In genomic region chr13:104229181-104229580, GRCm38 (mm10) we compare ENCODE assay signal across 8 mouse cellular contexts. TPM values are rescaled to one million over a fixed set of nuclear protein-coding genes. Genes with fewer than 3 reads are reported as not detected.
A peak's percentile ranks its signal among the peaks of the same experiment; 100 is the strongest.
DNase-seq lines count a peak whose midpoint lies in the region; ATAC-seq and TF ChIP-seq lines count a peak whose summit lies in the region.

No protein-coding gene starts in this region.

- H3K4me3 ChIP-seq in heart, embryonic 10.5 days: peak overlapping the region; percentile 78
- H3K4me3 ChIP-seq in E14TG2a.4 (replicated peaks; ENCODE audit: low read length): peak overlapping the region; percentile 90
- H3K4me3 ChIP-seq in forebrain, embryonic 12.5 days (replicated peaks): peak overlapping the region; percentile 73
- H3K4me3 ChIP-seq in liver, embryonic 13.5 days (replicated peaks): peak overlapping the region; percentile 79

- no peaks in the 10 kb centered on the region for H3K9me3 ChIP-seq in heart, embryonic 10.5 days
- no peaks in the 10 kb centered on the region for H3K9me3 ChIP-seq in E14TG2a.4 (ENCODE audit: low read length)
- H3K9me3 ChIP-seq in forebrain, embryonic 12.5 days: no peaks in the 10 kb centered on the region
- no peaks in the 10 kb centered on the region for H3K9me3 ChIP-seq in liver, embryonic 13.5 days (replicated peaks)

- peak overlapping the region; percentile 79 for H3K9ac ChIP-seq in forebrain, embryonic 12.5 days
- H3K9ac ChIP-seq in liver, embryonic 13.5 days: peak overlapping the region; percentile 89

- peaks cover 12% of the 10 kb centered on the region for H3K4me1 ChIP-seq in heart, embryonic 10.5 days
- H3K4me1 ChIP-seq in E14TG2a.4 (replicated peaks; ENCODE audit: low read depth, low read length): peaks cover 7% of the 10 kb centered on the region
- H3K4me1 ChIP-seq in forebrain, embryonic 12.5 days: peaks cover 17% of the 10 kb centered on the region
- peaks cover 23% of the 10 kb centered on the region for H3K4me1 ChIP-seq in liver, embryonic 13.5 days (replicated peaks)

- no peaks in the 10 kb centered on the region for H3K27me3 ChIP-seq in heart, embryonic 10.5 days (ENCODE audit: insufficient read depth, poor library complexity, severe bottlenecking)
- no peaks in the 10 kb centered on the region for H3K27me3 ChIP-seq in E14TG2a.4 (ENCODE audit: insufficient read depth, low read length)
- no peaks in the 10 kb centered on the region for H3K27me3 ChIP-seq in forebrain, embryonic 12.5 days
- no peaks in the 10 kb centered on the region for H3K27me3 ChIP-seq in liver, embryonic 13.5 days

- TF ChIP-seq CTCF in E14TG2a.4 (conservative IDR thresholded peaks at IDR 0.05; ENCODE audit: low read length): no peak

- intact Hi-C loops in left cerebral cortex, postnatal 14 days (cut with DNase I): loop anchor here (10.0 kb wide), 1 partner anchor 556 kb away; no protein-coding TSS in a partner anchor

- peak overlapping the region; percentile 97 for H3K27ac ChIP-seq in heart, embryonic 10.5 days
- H3K27ac ChIP-seq in forebrain, embryonic 12.5 days: no peak overlapping the region
- H3K27ac ChIP-seq in liver, embryonic 13.5 days: peak overlapping the region; percentile 97

- 12% methylated on average over 15 of the region's 15 CpGs for WGBS in heart, embryonic 10.5 days
- 9% methylated on average over 15 of the region's 15 CpGs for WGBS in forebrain, embryonic 12.5 days
- 7% methylated on average over 15 of the region's 15 CpGs for WGBS in liver, embryonic 13.5 days (ENCODE audit: insufficient replicate concordance)

- DNase-seq in heart, embryonic 10.5 days (ENCODE audit: low spot score): no peak
- no peak for DNase-seq in heart, adult 11 months
- no peak for DNase-seq in liver, embryonic 13.5 days
- no peak for DNase-seq in left cerebral cortex, postnatal 14 days (ENCODE audit: low spot score in 2 of 2)
- DNase-seq in kidney, adult 18-20 months: no peak

- ATAC-seq in forebrain, embryonic 12.5 days (ENCODE audit: low FRiP score): peak; percentile 53
- ATAC-seq in liver, embryonic 13.5 days (ENCODE audit: low read depth): peak; percentile 41
- ATAC-seq in granulocyte monocyte progenitor cell, adult 5-6 weeks (replicated peaks; ENCODE audit: poor library complexity, severe bottlenecking): no peak

- H3K4me2 ChIP-seq in forebrain, embryonic 12.5 days: peak overlapping the region; percentile 60
- peak overlapping the region; percentile 76 for H3K4me2 ChIP-seq in liver, embryonic 13.5 days

- peaks cover 13% of the 10 kb centered on the region; the same call in 1 of the 2 replicates for H3K36me3 ChIP-seq in heart, embryonic 10.5 days
- peaks cover 10% of the 10 kb centered on the region for H3K36me3 ChIP-seq in E14TG2a.4 (ENCODE audit: insufficient read depth, low read length)
- H3K36me3 ChIP-seq in forebrain, embryonic 12.5 days (replicated peaks): 0 out of 2 replicates have a peak, but pooled peaks cover 4% of the 10 kb centered on the region
- H3K36me3 ChIP-seq in liver, embryonic 13.5 days: peaks cover 14% of the 10 kb centered on the region

RNA-seq across cellular contexts. Expression of gene Ppwd1, which starts 0.5 kb away (rescaled TPM):
- polyA plus RNA-seq in heart, embryonic 10.5 days (2016; fragmentation: Nextera tagmentation; extraction: Ambion mirVana): 10.6 and 11.3 TPM in 2 replicates
- polyA plus RNA-seq in forebrain, embryonic 12.5 days (2016; fragmentation: Nextera tagmentation; extraction: Ambion mirVana): 15.8 and 15.9 TPM in 2 replicates
- 10.7 and 12.4 TPM in 2 replicates for polyA plus RNA-seq in liver, embryonic 13.5 days (2015; fragmentation: Nextera tagmentation; extraction: Ambion mirVana)
- 28.0 and 32.5 TPM in 2 replicates for total RNA-seq in granulocyte monocyte progenitor cell, adult 5-6 weeks (2014; fragmentation: Nextera tagmentation)
- total RNA-seq in granulocyte monocyte progenitor cell, adult 5-6 weeks (2017): 37.9 and 44.2 TPM in 2 replicates
- total RNA-seq in left cerebral cortex, postnatal 14 days (2021): 10 to 100 TPM; 11.2 to 12.0 TPM

RNA-seq across cellular contexts. Expression of gene Cenpk, which starts 0.8 kb away (rescaled TPM):
- polyA plus RNA-seq in heart, embryonic 10.5 days (2016; fragmentation: Nextera tagmentation; extraction: Ambion mirVana): 52.7 and 67.9 TPM in 2 replicates
- 78.3 and 85.0 TPM in 2 replicates for polyA plus RNA-seq in forebrain, embryonic 12.5 days (2016; fragmentation: Nextera tagmentation; extraction: Ambion mirVana)
- polyA plus RNA-seq in liver, embryonic 13.5 days (2015; fragmentation: Nextera tagmentation; extraction: Ambion mirVana): 87.2 and 104 TPM in 2 replicates
- 40.9 and 45.5 TPM in 2 replicates for total RNA-seq in granulocyte monocyte progenitor cell, adult 5-6 weeks (2014; fragmentation: Nextera tagmentation)
- total RNA-seq in granulocyte monocyte progenitor cell, adult 5-6 weeks (2017): 92.4 and 124 TPM in 2 replicates
- total RNA-seq in left cerebral cortex, postnatal 14 days (2021): 1 to 10 TPM in 1 of 2 experiments, under 1 TPM in 1; 0.94 to 1.5 TPM

RNA-seq across cellular contexts. Expression of gene Trim23, which starts 50.6 kb away (rescaled TPM):
- polyA plus RNA-seq in heart, embryonic 10.5 days (2016; fragmentation: Nextera tagmentation; extraction: Ambion mirVana): 14.9 and 16.5 TPM in 2 replicates
- polyA plus RNA-seq in forebrain, embryonic 12.5 days (2016; fragmentation: Nextera tagmentation; extraction: Ambion mirVana): 29.9 and 31.1 TPM in 2 replicates
- 8.3 and 11.0 TPM in 2 replicates for polyA plus RNA-seq in liver, embryonic 13.5 days (2015; fragmentation: Nextera tagmentation; extraction: Ambion mirVana)
- total RNA-seq in granulocyte monocyte progenitor cell, adult 5-6 weeks (2014; fragmentation: Nextera tagmentation): 8.5 and 10.0 TPM in 2 replicates
- 19.3 and 30.5 TPM in 2 replicates for total RNA-seq in granulocyte monocyte progenitor cell, adult 5-6 weeks (2017)
- 10 to 100 TPM; 56.3 to 58.2 TPM for total RNA-seq in left cerebral cortex, postnatal 14 days (2021)

RNA-seq across cellular contexts. Expression of gene Trappc13, which starts 50.9 kb away (rescaled TPM):
- 60.6 and 64.6 TPM in 2 replicates for polyA plus RNA-seq in heart, embryonic 10.5 days (2016; fragmentation: Nextera tagmentation; extraction: Ambion mirVana)
- 88.3 and 91.9 TPM in 2 replicates for polyA plus RNA-seq in forebrain, embryonic 12.5 days (2016; fragmentation: Nextera tagmentation; extraction: Ambion mirVana)
- polyA plus RNA-seq in liver, embryonic 13.5 days (2015; fragmentation: Nextera tagmentation; extraction: Ambion mirVana): 29.1 and 35.8 TPM in 2 replicates
- total RNA-seq in granulocyte monocyte progenitor cell, adult 5-6 weeks (2014; fragmentation: Nextera tagmentation): 53.1 and 62.4 TPM in 2 replicates
- 66.5 and 73.9 TPM in 2 replicates for total RNA-seq in granulocyte monocyte progenitor cell, adult 5-6 weeks (2017)
- 10 to 100 TPM; 46.8 to 50.7 TPM for total RNA-seq in left cerebral cortex, postnatal 14 days (2021)

RNA-seq across cellular contexts. Expression of gene Adamts6, which starts 58.5 kb away (rescaled TPM):
- 3.1 and 4.4 TPM in 2 replicates for polyA plus RNA-seq in heart, embryonic 10.5 days (2016; fragmentation: Nextera tagmentation; extraction: Ambion mirVana)
- polyA plus RNA-seq in forebrain, embryonic 12.5 days (2016; fragmentation: Nextera tagmentation; extraction: Ambion mirVana): 3.1 and 4.5 TPM in 2 replicates
- polyA plus RNA-seq in liver, embryonic 13.5 days (2015; fragmentation: Nextera tagmentation; extraction: Ambion mirVana): 0.09 TPM in 2 replicates
- total RNA-seq in granulocyte monocyte progenitor cell, adult 5-6 weeks (2014; fragmentation: Nextera tagmentation): 1.5 and 2.0 TPM in 2 replicates
- 2.5 and 3.8 TPM in 2 replicates for total RNA-seq in granulocyte monocyte progenitor cell, adult 5-6 weeks (2017)
- 1 to 10 TPM; 3.1 to 3.4 TPM for total RNA-seq in left cerebral cortex, postnatal 14 days (2021)
